Mouse (Mus musculus) heart, adult 2 months (tissue): ENCODE data around the gene Fgf3. TPM values are rescaled to one million over a fixed set of nuclear protein-coding genes. Genes with fewer than 3 reads are reported as not detected.
A peak's percentile ranks its signal among the peaks of the same experiment; 100 is the strongest.

Source experiments
- DNase-seq, 2 experiments: peaks; one replicate each; pipeline ENCODE4 v3.0.0; 2021
- H3K27ac ChIP-seq: fragments of 200-600 bp; 2 replicates; pipeline ENCODE4 v1.8.1; 2022
- H3K27me3 ChIP-seq: fragments of 200-500 bp; 2 replicates; pipeline ENCODE4 v1.6.1; 2012; ENCODE audit warnings: mild to moderate bottlenecking, low read length, inconsistent platforms, mixed read lengths; ENCODE audit not compliant: control insufficient read depth, insufficient read depth
- H3K36me3 ChIP-seq: fragments of 200-500 bp; 2 replicates; pipeline ENCODE4 v1.6.1; 2012; ENCODE audit warnings: low read length, inconsistent platforms; ENCODE audit not compliant: control insufficient read depth, insufficient read depth
- H3K4me1 ChIP-seq: fragments of 200-500 bp; 2 replicates; pipeline ENCODE4 v1.6.1; 2011; ENCODE audit warnings: low read length; ENCODE audit not compliant: control insufficient read depth, insufficient read depth
- H3K4me3 ChIP-seq: fragments of 200-600 bp; 2 replicates; pipeline ENCODE4 v1.8.1; 2022
- H3K79me2 ChIP-seq: fragments of 200-500 bp; replicated peaks from 2 replicates; pipeline ENCODE4 v1.6.1; 2012; ENCODE audit warnings: mild to moderate bottlenecking, inconsistent platforms, low read length, moderate library complexity, mixed read lengths; ENCODE audit not compliant: control insufficient read depth, insufficient read depth
- H3K9ac ChIP-seq: fragments of 200-500 bp; 2 replicates; pipeline ENCODE4 v1.6.1; 2012; ENCODE audit warnings: low read depth, mild to moderate bottlenecking, control low read depth, inconsistent platforms, low read length, mixed read lengths
- CTCF ChIP-seq: fragments of 200-600 bp; IDR thresholded peaks from 2 replicates; pipeline ENCODE4 v1.8.1; 2022; ENCODE audit warnings: antibody characterized with exemption, mild to moderate bottlenecking, moderate library complexity
- EP300 ChIP-seq: fragments of 200-500 bp; IDR thresholded peaks from 2 replicates; pipeline ENCODE4 v1.6.1; 2011; ENCODE audit warnings: low read depth, low read length, control low read depth; ENCODE audit not compliant: insufficient read depth
- POLR2A ChIP-seq: fragments of 200-500 bp; IDR thresholded peaks from 2 replicates; pipeline ENCODE4 v1.6.1; 2011; ENCODE audit warnings: mild to moderate bottlenecking, low read depth, low read length, control low read depth; ENCODE audit not compliant: insufficient read depth
- WGBS: fragments of 180-500 bp; shearing (Covaris S2); methylation state at CpG from one replicate; pipeline ENCODE4 v1.1.7; 2018; 5-methylcytosine and 5-hydroxymethylcytosine counted together
- intact Hi-C: fragments of 180-260 bp; cut with DNase I; formaldehyde crosslinking; loops from one replicate; pipeline ENCODE4 v1.15.1; 2025
- polyA plus RNA-seq: library from polyadenylated mRNA; depleted of rRNA; stranded (reverse); fragments of >200 nt; gene quantifications from 2 replicates; pipeline ENCODE4 v1.2.3, GENCODE M21; 2012
- total RNA-seq, 2 experiments: library from RNA; stranded (reverse); gene quantifications; 2 replicates each; pipeline ENCODE4 v1.2.3; 2021

The Fgf3 gene
- total and polyA plus RNA-seq, 3 experiments: not detected

DNA sequence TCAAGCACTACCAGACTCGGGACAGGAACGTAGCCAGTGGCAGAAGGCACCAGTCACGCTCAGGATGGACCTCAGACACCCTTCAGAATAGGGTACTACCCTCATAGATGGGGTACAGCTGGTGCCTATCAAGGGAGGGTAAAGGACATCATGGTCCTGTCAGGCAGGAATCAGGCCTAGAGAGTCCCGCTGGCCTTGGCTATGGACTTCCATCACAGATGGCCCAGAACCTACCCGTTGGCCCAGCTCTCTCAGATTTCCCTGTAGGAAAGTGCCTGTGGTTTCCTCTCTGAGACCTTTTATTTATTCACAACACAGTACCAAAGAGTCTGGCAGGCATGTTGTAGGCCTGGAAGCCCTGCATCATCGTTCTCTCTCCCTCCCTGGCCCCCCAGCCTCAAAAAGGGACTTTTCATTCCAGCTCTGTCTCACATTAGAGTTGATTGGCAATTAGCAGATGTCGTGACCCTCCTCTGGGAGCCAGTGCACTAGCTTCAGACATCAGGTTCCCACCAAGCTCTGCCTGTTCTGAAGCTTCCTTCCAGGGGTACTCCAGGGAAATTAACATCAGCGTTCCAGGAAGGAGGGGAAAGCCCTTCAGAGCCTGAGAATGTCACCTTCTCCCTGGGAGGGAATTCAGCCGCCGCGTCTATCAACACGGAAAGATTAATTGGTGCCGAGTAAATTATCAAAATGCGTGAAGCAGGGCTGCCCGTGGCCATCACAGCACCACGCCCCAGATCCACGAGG, 40.7 kb upstream of the Fgf3 start:
- Histone ChIP-seq H3K9ac (no peak overlapping the region), H3K27ac (no peak overlapping the region), H3K4me3 (no peak overlapping the region), H3K27me3 (no peaks in the 10 kb centered on the region), H3K4me1 (peaks cover 2% of the 10 kb centered on the region; the same call in 1 of the 2 replicates), H3K36me3 (no peaks in the 10 kb centered on the region), H3K79me2 (no peaks in the 10 kb centered on the region)
- TF ChIP-seq POLR2A (no peak), CTCF (no peak), EP300 (no peak)
- intact Hi-C loops: no loop called here
- DNase-seq: no peak
- WGBS: 69% methylated on average over 17 of the region's 17 CpGs

DNA sequence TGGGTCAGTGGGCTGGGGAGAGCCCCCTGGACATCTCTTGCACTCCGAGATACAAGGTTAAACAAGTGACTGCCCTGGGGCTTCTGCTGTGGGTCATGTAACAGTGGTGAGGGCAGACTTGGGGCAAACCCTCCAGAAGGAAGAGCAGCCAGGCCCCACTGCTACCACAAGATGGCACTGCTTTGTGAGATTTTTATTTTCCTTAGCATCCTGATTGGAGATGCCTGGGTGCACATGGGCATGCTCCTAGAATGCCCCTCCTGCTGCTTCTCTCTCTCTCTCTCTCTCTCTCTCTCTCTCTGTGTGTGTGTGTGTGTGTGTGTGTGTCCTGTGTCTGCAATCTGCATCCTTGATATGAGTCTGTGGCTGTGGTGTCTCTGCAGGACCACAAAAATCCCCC, 39.4 kb upstream of the Fgf3 start:
- Histone ChIP-seq H3K27me3 (no peaks in the 10 kb centered on the region), H3K79me2 (no peaks in the 10 kb centered on the region), H3K4me1 (peaks cover 2% of the 10 kb centered on the region; the same call in 1 of the 2 replicates), H3K27ac (no peak overlapping the region), H3K9ac (no peak overlapping the region), H3K4me3 (no peak overlapping the region), H3K36me3 (no peaks in the 10 kb centered on the region)
- no peak for DNase-seq
- WGBS: 57% methylated on average over 1 of the region's 1 CpGs
- intact Hi-C loops: loop anchor here (1.0 kb wide), 1 partner anchor 96 kb away; no protein-coding TSS in a partner anchor
- TF ChIP-seq CTCF (peak; percentile 68), EP300 (no peak)

DNA sequence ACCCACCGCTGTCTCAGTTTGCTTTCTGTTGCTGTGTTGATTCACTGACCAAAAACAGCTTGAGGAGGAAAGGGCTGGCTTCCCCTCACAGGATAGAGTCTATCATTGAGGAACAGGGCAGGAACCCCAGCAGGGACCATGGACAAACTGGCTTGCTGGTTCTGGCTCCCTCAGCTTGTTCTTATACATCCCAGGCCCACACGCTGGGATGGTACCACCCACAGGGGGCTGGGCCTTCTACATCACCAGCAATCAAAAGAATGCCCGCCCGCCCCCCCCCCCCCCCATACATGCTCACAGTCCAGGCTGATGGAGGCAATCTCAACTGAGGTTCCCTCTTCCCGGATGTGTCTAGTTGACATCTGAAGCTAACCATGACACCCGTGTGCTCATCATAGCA, 30.8 kb upstream of the Fgf3 start:
- TF ChIP-seq CTCF (no peak), POLR2A (no peak), EP300 (no peak)
- no peaks in the 10 kb centered on the region for H3K27me3 ChIP-seq
- H3K9ac ChIP-seq: no peak overlapping the region
- intact Hi-C loops: no loop called here
- no peak overlapping the region for H3K27ac ChIP-seq
- no peaks in the 10 kb centered on the region for H3K36me3 ChIP-seq
- 67% methylated on average over 6 of the region's 6 CpGs for WGBS
- H3K79me2 ChIP-seq: no peaks in the 10 kb centered on the region
- DNase-seq: no peak
- H3K4me1 ChIP-seq: no peaks in the 10 kb centered on the region
- H3K4me3 ChIP-seq: no peak overlapping the region

DNA sequence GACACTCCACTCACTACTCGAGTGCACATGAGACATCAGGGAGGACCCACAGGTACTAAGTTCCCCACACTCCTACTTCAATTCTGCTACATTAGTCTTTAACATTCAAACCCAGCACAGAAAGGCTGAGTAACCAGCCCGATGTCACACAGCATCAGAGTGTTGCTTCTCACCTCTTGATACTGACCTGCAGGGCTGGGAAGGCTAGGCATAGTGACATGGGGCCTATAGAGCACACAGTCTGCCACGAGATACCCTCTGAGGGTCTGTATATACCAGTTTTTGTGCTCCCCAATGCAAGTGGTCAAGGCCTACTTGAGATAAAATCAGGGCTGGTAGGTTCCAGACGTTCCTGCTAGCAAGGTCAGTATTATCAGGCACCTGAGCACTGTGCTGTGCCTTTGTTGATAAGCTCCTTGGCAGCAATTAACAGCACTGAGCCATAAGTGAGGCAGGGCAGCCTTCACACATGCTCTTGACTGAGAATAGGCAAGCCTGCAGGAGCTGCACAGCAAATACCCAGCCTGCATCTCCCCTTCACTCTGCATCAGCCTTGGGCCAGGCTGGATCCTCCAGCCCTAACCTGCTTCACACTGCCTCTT, 29.8 kb upstream of the Fgf3 start:
- no peak for DNase-seq
- H3K27ac ChIP-seq: no peak overlapping the region
- H3K36me3 ChIP-seq: no peaks in the 10 kb centered on the region
- H3K27me3 ChIP-seq: no peaks in the 10 kb centered on the region
- no peak for TF ChIP-seq CTCF
- TF ChIP-seq POLR2A: no peak
- no peak for TF ChIP-seq EP300
- no peak overlapping the region for H3K4me3 ChIP-seq
- intact Hi-C loops: no loop called here
- H3K79me2 ChIP-seq: no peaks in the 10 kb centered on the region
- H3K4me1 ChIP-seq: no peaks in the 10 kb centered on the region
- H3K9ac ChIP-seq: no peak overlapping the region
- 50% methylated on average over 4 of the region's 4 CpGs for WGBS

DNA sequence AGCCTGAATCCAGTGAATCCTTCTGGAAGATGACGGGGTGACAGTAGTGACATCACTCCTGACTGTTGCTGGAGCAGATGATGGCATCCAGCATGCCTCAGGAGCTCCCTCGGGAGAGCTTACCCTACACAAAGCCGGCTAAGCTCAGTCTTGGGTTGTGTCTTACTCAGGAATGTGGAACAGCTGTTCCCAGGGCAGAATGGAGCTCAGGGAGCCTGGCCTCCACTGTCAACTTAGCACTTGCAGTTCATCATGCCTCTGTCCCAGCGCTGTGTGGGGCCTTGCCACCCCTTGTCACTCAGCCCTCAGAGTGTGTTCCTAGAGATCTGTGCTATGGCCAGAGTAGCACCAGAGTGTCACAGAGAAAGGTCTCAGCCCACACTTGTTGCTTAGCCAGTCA, 26.4 kb upstream of the Fgf3 start:
- H3K9ac ChIP-seq: no peak overlapping the region
- no peak for DNase-seq
- 37% methylated on average over 4 of the region's 4 CpGs for WGBS

DNA sequence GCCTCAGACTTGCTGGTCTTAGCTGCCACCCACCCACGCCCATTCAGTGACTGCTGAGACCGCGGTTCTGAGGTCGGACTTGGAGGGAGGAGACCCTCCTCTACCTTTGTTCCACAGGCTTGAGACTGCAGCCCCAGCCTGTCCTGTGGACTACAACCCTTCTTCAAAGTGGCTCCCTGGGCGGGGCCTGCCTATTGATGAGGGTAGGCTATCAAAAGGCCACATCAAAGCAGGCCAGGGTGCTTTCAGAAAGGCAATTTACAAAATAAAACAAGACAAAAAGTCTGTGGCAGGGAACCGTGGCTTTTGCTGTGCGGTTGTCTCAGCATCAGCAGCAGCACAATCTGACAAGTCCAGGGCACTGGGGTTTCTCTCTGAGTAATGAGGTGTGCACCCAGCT, 16.0 kb upstream of the Fgf3 start:
- Histone ChIP-seq H3K4me1 (no peaks in the 10 kb centered on the region), H3K27me3 (no peaks in the 10 kb centered on the region), H3K79me2 (no peaks in the 10 kb centered on the region), H3K9ac (no peak overlapping the region), H3K27ac (no peak overlapping the region), H3K36me3 (no peaks in the 10 kb centered on the region), H3K4me3 (no peak overlapping the region)
- TF ChIP-seq POLR2A (no peak), CTCF (no peak), EP300 (no peak)
- no peak for DNase-seq
- 67% methylated on average over 7 of the region's 7 CpGs for WGBS
- intact Hi-C loops: no loop called here

More for the DNA sequence above, 26.4 kb upstream of the Fgf3 start:
- Histone ChIP-seq H3K4me1 (no peaks in the 10 kb centered on the region), H3K27ac (no peak overlapping the region), H3K36me3 (no peaks in the 10 kb centered on the region), H3K79me2 (no peaks in the 10 kb centered on the region), H3K4me3 (no peak overlapping the region), H3K27me3 (no peaks in the 10 kb centered on the region)
- TF ChIP-seq POLR2A: no peak
- TF ChIP-seq CTCF: no peak
- no peak for TF ChIP-seq EP300
- intact Hi-C loops: no loop called here
